Mouse (Mus musculus) gonadal fat pad, adult 2 months (tissue): ENCODE measurements around the gene Itga2b. TPM values are rescaled to one million over a fixed set of nuclear protein-coding genes. Genes with fewer than 3 reads are reported as not detected.
A peak's percentile ranks its signal among the peaks of the same experiment; 100 is the strongest.
"Not testable (repeated sequence)": the region's sequence is repeated elsewhere in the genome, so short reads cannot be mapped to it uniquely, and the experiment has no call there.

Experiments
- DNase-seq: peaks from one replicate; pipeline ENCODE4 v3.0.0-alpha.2; 2012; ENCODE audit warnings: low read depth
- polyA plus RNA-seq: library from polyadenylated mRNA; depleted of rRNA; stranded (reverse); fragments of >200 nt; gene quantifications from 2 replicates; pipeline ENCODE4 v1.2.3, GENCODE M21; 2012; rRNA removed

The Itga2b gene
- polyA plus RNA-seq, 1 experiment = 20.6 TPM

DNA sequence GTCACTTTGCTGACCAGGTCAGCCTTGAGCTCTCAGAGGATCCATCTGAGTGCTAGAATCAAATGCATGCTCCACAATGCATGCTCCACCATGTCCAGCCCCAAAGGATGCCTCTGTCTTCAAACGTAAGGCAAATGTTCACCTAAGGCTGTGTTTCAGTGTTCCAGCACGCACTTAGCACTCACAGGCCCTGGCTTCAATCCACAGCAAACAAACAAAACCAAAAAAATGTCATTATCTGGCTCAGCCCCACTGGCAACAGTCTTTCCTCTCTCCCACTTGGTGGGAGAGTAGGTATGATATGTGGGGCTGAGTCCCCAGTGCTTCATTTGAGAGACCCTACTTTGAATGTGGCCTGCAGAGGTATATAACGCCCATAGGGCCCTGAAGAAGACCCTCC, 58.9 kb downstream of the Itga2b start:
- DNase-seq = no peak

DNA sequence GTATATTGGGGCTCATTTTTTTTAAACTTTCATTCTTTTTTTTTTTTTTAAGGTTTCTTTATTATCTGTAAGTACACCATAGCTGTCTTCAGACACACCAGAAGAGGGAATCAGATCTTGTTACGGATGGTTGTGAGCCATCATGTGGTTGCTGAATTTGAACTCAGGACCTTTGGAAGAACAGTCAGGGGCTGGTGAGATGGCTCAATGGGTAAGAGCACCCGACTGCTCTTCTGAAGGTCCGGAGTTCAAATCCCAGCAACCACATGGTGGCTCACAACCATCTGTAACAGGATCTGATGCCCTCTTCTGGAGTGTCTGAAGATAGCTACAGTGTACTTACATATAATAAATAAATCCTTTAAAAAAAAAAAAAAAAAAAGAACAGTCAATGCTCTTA, 59.6 kb downstream of the Itga2b start:
- not testable (repeated sequence) for DNase-seq

DNA sequence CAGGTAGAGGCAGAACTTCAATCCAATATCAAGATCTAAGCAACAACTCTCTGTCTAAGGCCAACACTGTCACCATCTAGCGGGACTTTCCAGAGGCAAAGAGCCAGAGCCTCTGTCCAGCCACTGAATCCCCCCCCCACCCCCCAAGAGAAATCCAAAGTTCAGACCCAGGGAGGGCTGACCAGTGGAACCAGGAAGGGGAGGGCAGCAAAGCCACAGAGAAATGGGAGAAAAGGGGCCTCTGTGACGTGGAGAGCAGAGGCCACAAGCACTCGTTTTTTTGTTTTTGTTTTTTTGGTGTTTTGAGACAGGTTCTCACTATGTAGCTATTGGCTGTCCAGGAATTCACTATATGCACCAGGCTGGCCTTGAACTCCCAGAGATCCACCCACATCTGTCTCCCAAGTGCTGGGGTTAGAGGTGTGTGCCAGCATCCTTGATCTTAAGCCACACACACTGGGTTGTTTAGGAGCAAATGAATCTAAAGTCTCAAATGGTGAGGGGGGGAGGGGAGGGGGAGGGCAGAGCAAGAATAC, 60.1 kb downstream of the Itga2b start:
- DNase-seq = no peak

DNA sequence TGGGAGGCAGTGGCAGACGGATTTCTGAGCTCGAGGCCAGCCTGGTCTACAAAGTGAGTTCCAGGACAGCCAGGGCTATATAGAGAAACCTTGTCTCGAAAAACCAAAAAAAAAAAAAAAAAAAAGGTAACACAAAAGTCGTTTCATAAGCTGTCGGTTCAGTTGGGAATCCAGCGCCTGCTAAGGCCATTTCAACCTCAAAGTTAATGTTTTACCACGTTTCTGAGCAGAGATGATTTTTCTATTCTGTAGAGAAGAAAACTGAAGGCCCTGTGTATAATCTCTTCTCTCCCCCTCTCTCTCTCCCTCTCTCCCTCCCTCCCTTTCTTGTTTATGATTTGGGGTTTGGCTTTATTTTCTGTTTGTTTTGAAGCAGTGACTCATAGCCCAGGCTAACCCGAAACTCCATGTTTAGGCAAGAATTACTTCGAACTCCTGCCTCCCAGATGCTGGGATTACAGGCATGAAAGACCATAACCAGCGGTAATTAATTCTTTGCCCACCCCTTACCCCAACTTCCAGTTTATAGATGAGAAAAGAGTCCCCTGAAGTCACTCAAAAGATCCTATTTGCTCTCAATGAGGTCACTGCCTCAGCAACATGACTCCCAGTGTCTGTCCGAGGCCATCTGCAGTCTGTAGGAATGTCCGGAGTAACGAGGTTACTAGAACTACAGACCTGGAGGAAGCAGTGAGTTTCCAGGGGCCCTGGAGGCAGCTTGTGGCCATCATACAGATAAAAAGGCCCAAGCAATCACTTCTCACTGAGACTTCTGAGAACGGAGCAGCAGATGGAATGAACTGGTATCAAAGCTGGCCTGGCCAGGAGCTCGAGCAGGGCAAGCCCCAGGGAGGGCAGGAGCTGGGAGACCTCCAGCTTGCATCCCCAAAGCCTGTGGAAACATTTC, 60.8 kb downstream of the Itga2b start:
- no peak for DNase-seq

DNA sequence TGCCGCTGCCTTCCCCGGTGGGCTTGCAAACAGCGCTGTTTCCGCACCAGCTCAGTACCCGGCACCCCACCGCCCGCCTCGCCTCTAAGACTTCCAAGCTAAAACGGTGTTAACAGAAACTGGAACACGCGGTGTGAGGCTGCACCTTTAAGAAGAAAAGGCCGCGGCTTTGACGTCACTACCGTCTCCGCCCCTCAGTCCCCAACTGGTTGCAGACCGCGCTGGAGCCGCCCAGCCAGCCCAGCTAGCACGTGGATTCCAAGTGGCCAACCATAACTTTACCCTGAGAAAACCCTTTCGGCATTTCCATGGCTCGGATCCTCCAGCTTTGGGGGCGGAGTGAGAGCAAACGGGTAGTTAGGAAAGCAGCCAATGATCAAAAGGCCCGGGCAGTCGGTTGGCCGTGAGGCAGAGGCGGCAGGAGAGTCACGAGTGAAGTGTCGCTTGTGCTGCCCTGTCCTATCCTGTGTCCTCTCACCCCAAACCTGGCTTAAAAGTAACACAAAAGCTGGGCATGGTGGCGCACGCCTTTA, 61.5 kb downstream of the Itga2b start:
- peak; percentile 94 for DNase-seq

DNA sequence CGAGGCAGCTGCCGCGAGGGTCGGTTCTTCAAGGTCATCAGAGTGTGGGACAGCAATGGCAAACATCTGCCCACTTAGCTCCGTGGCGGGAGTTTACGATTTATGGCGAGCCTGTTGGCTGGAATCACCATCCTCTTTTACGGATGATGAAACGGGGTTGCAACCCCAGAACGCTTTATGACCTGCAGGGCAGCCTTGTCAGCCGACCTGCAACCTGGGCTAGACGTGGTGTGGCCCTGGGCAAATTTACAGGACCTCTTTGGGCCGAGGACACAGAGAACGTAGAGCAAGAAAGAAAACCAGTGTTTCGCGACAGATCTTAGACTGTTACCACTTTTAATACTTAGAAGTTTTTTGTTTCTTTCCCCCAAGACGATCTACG, 62.1 kb downstream of the Itga2b start, which contains the start of gene Slc25a39:
Gene Slc25a39, minus strand, starts transcription at position 113 of the 382 bp plus-strand sequence.
- no peak for DNase-seq

DNA sequence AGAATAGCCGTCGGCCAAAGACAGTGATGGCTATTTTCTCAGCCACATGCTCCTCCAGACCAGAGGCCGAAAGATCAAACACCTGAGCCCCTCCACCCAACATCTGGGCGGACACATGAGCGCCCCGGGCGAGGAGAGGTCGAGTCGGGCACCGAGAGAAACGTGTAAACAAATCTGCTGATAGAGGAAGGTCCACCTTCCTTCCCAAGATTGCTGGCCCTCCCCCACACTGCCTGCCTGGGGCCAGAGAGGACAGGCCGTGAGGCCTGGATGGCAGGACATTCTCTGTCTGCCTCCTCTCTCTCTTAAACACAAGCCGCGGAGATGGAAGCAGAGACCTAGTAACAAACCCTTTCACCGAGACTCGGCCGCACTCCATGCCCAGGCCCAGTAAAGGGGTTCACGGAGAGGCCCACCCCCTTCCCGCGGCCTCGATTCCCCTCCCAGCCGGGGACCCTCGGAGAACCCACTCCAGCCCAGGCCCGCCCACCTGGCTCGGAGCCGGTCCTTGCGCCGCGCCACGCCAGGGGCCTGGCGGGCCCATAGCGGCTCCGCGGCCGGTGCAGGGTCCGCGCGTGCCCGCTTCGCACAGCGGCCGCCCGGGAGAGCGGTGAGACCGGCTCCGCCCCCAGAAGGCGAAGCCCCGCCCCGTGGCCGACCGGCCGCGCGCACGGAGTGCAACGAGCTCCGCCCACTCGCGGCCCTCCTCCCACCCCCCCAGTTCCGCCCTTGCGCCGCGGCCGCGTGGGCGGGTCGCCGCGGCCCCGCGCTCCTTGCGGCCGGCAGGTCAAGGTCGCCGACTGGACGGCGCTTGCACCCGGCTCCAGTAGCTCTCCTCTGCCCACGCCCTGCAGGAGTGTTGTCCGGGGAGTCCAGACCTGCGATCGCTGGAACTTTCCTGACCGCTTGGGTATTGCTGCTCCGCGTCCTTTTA, 62.8 kb downstream of the Itga2b start:
- DNase-seq = no peak

DNA sequence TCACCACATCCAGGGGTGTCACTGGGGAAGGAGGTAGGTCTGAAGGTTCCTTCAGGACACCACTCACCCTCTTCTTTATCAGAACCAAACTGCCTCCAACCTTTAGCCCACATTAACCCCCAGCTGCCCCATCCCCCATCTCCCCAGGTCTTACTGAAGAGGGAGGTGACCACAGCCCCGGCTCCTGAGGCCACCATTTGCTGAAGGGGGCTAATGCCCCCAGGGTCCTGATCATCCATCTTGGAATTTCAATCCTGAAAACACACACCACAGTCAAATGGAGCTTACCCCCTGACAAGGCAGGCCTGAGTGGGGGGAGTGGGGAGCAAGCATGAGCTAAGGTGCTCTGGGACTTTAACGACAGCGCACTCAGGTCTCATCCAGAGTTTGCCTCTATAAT, 63.5 kb downstream of the Itga2b start:
- no peak for DNase-seq

DNA sequence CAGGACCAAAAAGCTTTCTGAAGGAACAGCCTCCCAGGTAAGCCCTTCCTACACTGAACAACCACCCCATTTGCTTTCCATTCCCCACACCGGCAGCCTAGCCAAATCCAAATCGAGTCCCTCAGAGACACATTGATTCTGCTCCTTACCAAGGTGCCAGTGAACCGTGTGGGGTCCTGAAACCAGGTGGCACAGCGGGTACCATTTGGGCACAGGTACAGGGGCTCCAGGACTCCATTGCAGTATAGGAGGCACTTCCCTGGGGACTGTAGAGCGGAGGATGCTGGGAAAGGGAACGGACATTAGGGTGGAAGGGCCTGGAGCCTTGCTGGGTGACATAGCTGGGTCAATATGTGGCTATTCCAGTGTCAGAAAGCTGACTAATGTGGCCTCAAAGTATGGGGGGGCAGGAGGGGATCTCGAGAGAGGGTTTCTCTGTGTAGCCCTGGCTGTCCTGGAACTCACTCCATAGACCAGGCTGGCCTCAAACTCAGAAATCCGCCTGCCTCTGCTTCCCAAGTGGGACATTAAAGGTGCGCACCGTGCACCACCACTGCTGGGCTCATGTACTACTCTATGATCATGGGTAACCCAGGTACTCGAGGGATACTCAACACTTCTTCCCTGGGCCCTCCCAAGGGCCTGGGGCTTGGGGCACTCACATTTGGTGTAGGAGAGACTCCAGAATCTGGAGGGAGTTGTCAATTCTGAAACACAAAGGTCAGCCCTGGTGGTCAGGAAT, 64.2 kb downstream of the Itga2b start:
- no peak for DNase-seq

DNA sequence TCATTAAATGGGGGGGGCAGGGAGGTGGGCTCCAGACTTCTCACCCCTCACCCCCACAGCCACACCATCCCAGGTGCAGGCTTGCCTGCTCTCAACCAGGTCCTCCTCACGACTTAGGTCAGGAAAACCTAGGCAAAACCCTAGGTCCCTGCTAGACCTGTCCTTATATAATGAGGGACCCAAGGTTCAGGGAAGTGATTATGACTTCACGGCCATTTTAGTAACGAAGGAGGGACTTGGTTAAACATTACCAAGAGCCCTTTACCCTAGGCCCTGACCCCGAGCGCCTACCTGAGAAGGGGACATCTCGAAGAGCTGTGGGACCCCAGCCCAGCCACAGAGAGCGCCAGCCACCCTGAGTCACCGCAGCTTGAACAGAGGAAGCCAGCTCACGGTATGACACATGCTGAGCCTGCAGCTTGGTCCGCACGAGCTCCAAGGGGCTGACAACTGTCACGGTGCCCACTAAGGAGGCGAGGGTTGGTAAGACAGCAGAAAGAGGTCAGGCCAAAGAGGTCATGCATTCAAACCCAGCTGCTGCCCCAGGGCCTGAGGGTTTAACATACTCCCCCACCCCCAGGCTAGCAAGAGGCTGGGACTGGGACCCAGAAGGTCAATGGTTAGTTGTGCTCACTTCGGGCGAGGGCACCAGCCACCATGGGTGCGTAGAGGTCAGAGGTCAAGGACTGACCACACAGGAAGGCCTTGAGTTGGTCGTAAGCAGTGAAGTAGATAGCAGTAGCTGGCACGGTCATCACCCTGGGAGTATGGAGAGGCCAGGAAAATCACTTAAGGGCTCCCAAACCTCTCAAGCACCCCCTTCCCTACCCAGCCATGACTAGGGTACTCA, 65.5 kb downstream of the Itga2b start:
- no peak for DNase-seq

DNA sequence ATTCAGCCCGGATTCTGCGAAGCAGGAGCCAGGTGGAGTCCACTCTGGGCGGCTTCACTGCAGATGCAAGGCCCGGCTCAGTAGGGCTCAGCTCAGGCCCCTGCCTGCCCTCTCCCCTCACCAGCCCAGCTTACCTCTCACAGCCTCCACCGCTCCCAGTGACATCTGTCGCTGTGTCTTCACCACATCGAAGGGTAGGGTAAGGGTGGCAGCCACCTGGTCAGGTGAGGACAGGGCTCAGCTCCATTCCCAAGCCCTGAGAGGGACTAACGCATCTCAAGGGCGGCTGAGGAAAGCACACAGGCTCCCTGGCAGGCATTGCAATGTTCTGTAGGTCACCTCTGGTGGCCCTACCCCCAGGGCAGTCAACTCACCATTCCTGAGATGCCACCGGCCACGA, 66.3 kb downstream of the Itga2b start:
- DNase-seq = no peak

Other genes with a start within 250 kb of the Itga2b start
- gene Hdac5, start 240.0 kb downstream of the Itga2b start, polyA plus RNA-seq = 75.4 and 75.5 TPM in 2 replicates
- 1.0 and 1.1 TPM in 2 replicates for gene BC030867, start 221.2 kb downstream of the Itga2b start, polyA plus RNA-seq
- gene Asb16, start 201.4 kb downstream of the Itga2b start, polyA plus RNA-seq = 0.88 and 1.5 TPM in 2 replicates
- gene Tmub2, start 185.2 kb downstream of the Itga2b start, polyA plus RNA-seq = 58.8 and 66.7 TPM in 2 replicates
- gene Atxn7l3, start 173.5 kb downstream of the Itga2b start, polyA plus RNA-seq = 32.9 and 33.9 TPM in 2 replicates
- 27.5 and 36.5 TPM in 2 replicates for gene Ubtf, start 150.4 kb downstream of the Itga2b start, polyA plus RNA-seq
- 0.35 and 0.36 TPM in 2 replicates for gene Slc4a1, start 103.9 kb downstream of the Itga2b start, polyA plus RNA-seq
- 0.95 and 1.1 TPM in 2 replicates for gene Rundc3a, start 76.7 kb downstream of the Itga2b start, polyA plus RNA-seq
- 297 and 389 TPM in 2 replicates for gene Slc25a39, start 62.2 kb downstream of the Itga2b start, polyA plus RNA-seq
- 205 and 301 TPM in 2 replicates for gene Grn, start 39.8 kb downstream of the Itga2b start, polyA plus RNA-seq
- 35.5 and 51.3 TPM in 2 replicates for gene Fam171a2, start 22.4 kb downstream of the Itga2b start, polyA plus RNA-seq
- 12.6 and 13.3 TPM in 2 replicates for gene Gpatch8, start 86.3 kb upstream of the Itga2b start, polyA plus RNA-seq
- 2.4 and 2.8 TPM in 2 replicates for gene Gm11627, start 109.3 kb upstream of the Itga2b start, polyA plus RNA-seq
- 17.3 and 18.7 TPM in 2 replicates for gene Fzd2, start 134.3 kb upstream of the Itga2b start, polyA plus RNA-seq
- gene Meioc, start 193.6 kb upstream of the Itga2b start, polyA plus RNA-seq = 0.23 TPM in 1 of 2 replicates, not detected in the other
- gene Ccdc43, start 227.7 kb upstream of the Itga2b start, polyA plus RNA-seq = 6.8 and 7.0 TPM in 2 replicates